Mouse (Mus musculus): Measurements from ENCODE around the gene Col12a1. TPM values are rescaled to one million over a fixed set of nuclear protein-coding genes. Genes with fewer than 3 reads are reported as not detected.

Col12a1 gene
- polyA plus RNA-seq, 1 experiment from 2014 or later, result 31.0 TPM

GRCm38 (mm10) chr9:79617336-79617735 lies 101.3 kb downstream of the Col12a1 start:
- H3K4me1 ChIP-seq (replicated peaks; ENCODE audit: control insufficient read depth, insufficient read depth), result no peaks in the 10 kb centered on the region
- H3K9ac ChIP-seq (ENCODE audit: low read length), result no peak overlapping the region
- 13% methylated on average over 3 of the region's 3 CpGs for WGBS
- TF ChIP-seq CTCF (IDR thresholded peaks at IDR 0.05; ENCODE audit: low read depth) (no peak), EP300 (optimal IDR thresholded peaks at IDR 0.05) (no peak)
- H3K4me3 ChIP-seq (ENCODE audit: low read depth, low read length), result no peak overlapping the region
- H3K36me3 ChIP-seq (ENCODE audit: control insufficient read depth, insufficient read depth, low read length), result no peaks in the 10 kb centered on the region
- no peaks in the 10 kb centered on the region for H3K27me3 ChIP-seq (ENCODE audit: control insufficient read depth, insufficient read depth, low read length)
- H3K4me2 ChIP-seq (replicated peaks; ENCODE audit: low read depth), result no peak overlapping the region
- ATAC-seq (ENCODE audit: low FRiP score, low TSS enrichment) (peak; percentile 47; the same call in 1 of the 2 replicates), DNase-seq (ENCODE audit: low spot score) (no peak)
- no peaks in the 10 kb centered on the region for H3K9me3 ChIP-seq (ENCODE audit: control insufficient read depth, low read length)
- no peak overlapping the region for H3K27ac ChIP-seq (replicated peaks)

GRCm38 (mm10) chr9:79616040-79616439 lies 102.6 kb downstream of the Col12a1 start:
- ATAC-seq (ENCODE audit: low FRiP score, low TSS enrichment) (no peak), DNase-seq (ENCODE audit: low spot score) (no peak)
- 83% methylated on average over 5 of the region's 5 CpGs for WGBS
- H3K27ac ChIP-seq (replicated peaks), result no peak overlapping the region
- H3K4me2 ChIP-seq (replicated peaks; ENCODE audit: low read depth), result no peak overlapping the region
- no peaks in the 10 kb centered on the region for H3K36me3 ChIP-seq (ENCODE audit: control insufficient read depth, insufficient read depth, low read length)
- H3K4me1 ChIP-seq (replicated peaks; ENCODE audit: control insufficient read depth, insufficient read depth), result no peaks in the 10 kb centered on the region
- H3K4me3 ChIP-seq (ENCODE audit: low read depth, low read length), result no peak overlapping the region
- H3K9ac ChIP-seq (ENCODE audit: low read length), result no peak overlapping the region
- no peaks in the 10 kb centered on the region for H3K9me3 ChIP-seq (ENCODE audit: control insufficient read depth, low read length)
- no peaks in the 10 kb centered on the region for H3K27me3 ChIP-seq (ENCODE audit: control insufficient read depth, insufficient read depth, low read length)
- TF ChIP-seq CTCF (IDR thresholded peaks at IDR 0.05; ENCODE audit: low read depth), result no peak
- no peak for TF ChIP-seq EP300 (optimal IDR thresholded peaks at IDR 0.05)

GRCm38 (mm10) chr9:79610286-79610685 lies 108.3 kb downstream of the Col12a1 start:
- TF ChIP-seq EP300 (optimal IDR thresholded peaks at IDR 0.05) (no peak), CTCF (IDR thresholded peaks at IDR 0.05; ENCODE audit: low read depth) (no peak)
- Histone ChIP-seq H3K27me3 (ENCODE audit: control insufficient read depth, insufficient read depth, low read length) (no peaks in the 10 kb centered on the region), H3K4me2 (replicated peaks; ENCODE audit: low read depth) (no peak overlapping the region), H3K9me3 (ENCODE audit: control insufficient read depth, low read length) (no peaks in the 10 kb centered on the region), H3K9ac (ENCODE audit: low read length) (no peak overlapping the region), H3K27ac (replicated peaks) (no peak overlapping the region), H3K4me1 (replicated peaks; ENCODE audit: control insufficient read depth, insufficient read depth) (no peaks in the 10 kb centered on the region), H3K36me3 (ENCODE audit: control insufficient read depth, insufficient read depth, low read length) (no peaks in the 10 kb centered on the region), H3K4me3 (ENCODE audit: low read depth, low read length) (no peak overlapping the region)
- no peak for DNase-seq (ENCODE audit: low spot score)
- ATAC-seq (ENCODE audit: low FRiP score, low TSS enrichment), result no peak
- 67% methylated on average over 6 of the region's 6 CpGs for WGBS

- TF ChIP-seq CTCF (IDR thresholded peaks at IDR 0.05; ENCODE audit: low read depth), result no peak
- TF ChIP-seq EP300 (optimal IDR thresholded peaks at IDR 0.05), result no peak
- no peak overlapping the region for H3K4me3 ChIP-seq (ENCODE audit: low read depth, low read length)
- H3K36me3 ChIP-seq (ENCODE audit: control insufficient read depth, insufficient read depth, low read length), result no peaks in the 10 kb centered on the region
- ATAC-seq (ENCODE audit: low FRiP score, low TSS enrichment) (no peak), DNase-seq (ENCODE audit: low spot score) (no peak)
- no peaks in the 10 kb centered on the region for H3K9me3 ChIP-seq (ENCODE audit: control insufficient read depth, low read length)
- no peaks in the 10 kb centered on the region for H3K27me3 ChIP-seq (ENCODE audit: control insufficient read depth, insufficient read depth, low read length)
- H3K9ac ChIP-seq (ENCODE audit: low read length), result no peak overlapping the region
- H3K4me2 ChIP-seq (replicated peaks; ENCODE audit: low read depth), result no peak overlapping the region
- 89% methylated on average over 4 of the region's 4 CpGs for WGBS
- H3K27ac ChIP-seq (replicated peaks), result no peak overlapping the region
- no peaks in the 10 kb centered on the region for H3K4me1 ChIP-seq (replicated peaks; ENCODE audit: control insufficient read depth, insufficient read depth)
Measured at GRCm38 (mm10) chr9:79609661-79610060, 109.0 kb downstream of the Col12a1 start.

- Histone ChIP-seq H3K9me3 (ENCODE audit: control insufficient read depth, low read length) (no peaks in the 10 kb centered on the region), H3K4me2 (replicated peaks; ENCODE audit: low read depth) (no peak overlapping the region), H3K9ac (ENCODE audit: low read length) (no peak overlapping the region), H3K27ac (replicated peaks) (no peak overlapping the region), H3K36me3 (ENCODE audit: control insufficient read depth, insufficient read depth, low read length) (no peaks in the 10 kb centered on the region), H3K27me3 (ENCODE audit: control insufficient read depth, insufficient read depth, low read length) (no peaks in the 10 kb centered on the region), H3K4me1 (replicated peaks; ENCODE audit: control insufficient read depth, insufficient read depth) (no peaks in the 10 kb centered on the region), H3K4me3 (ENCODE audit: low read depth, low read length) (no peak overlapping the region)
- DNase-seq (ENCODE audit: low spot score) (no peak), ATAC-seq (ENCODE audit: low FRiP score, low TSS enrichment) (no peak)
- 32% methylated on average over 1 of the region's 1 CpGs for WGBS
- TF ChIP-seq EP300 (optimal IDR thresholded peaks at IDR 0.05) (no peak), CTCF (IDR thresholded peaks at IDR 0.05; ENCODE audit: low read depth) (no peak)
Measured at GRCm38 (mm10) chr9:79608795-79609194, 109.8 kb downstream of the Col12a1 start.

- 25% methylated on average over 4 of the region's 4 CpGs for WGBS
- Histone ChIP-seq H3K27me3 (ENCODE audit: control insufficient read depth, insufficient read depth, low read length) (no peaks in the 10 kb centered on the region), H3K4me3 (ENCODE audit: low read depth, low read length) (no peak overlapping the region), H3K9ac (ENCODE audit: low read length) (no peak overlapping the region), H3K9me3 (ENCODE audit: control insufficient read depth, low read length) (no peaks in the 10 kb centered on the region), H3K4me1 (replicated peaks; ENCODE audit: control insufficient read depth, insufficient read depth) (no peaks in the 10 kb centered on the region), H3K27ac (replicated peaks) (0 out of 2 replicates have a peak overlapping the region, but pooled peaks have one; percentile 1), H3K36me3 (ENCODE audit: control insufficient read depth, insufficient read depth, low read length) (no peaks in the 10 kb centered on the region), H3K4me2 (replicated peaks; ENCODE audit: low read depth) (no peak overlapping the region)
- ATAC-seq (ENCODE audit: low FRiP score, low TSS enrichment) (no peak), DNase-seq (ENCODE audit: low spot score) (no peak)
- no peak for TF ChIP-seq EP300 (optimal IDR thresholded peaks at IDR 0.05)
- peak; percentile 57 for TF ChIP-seq CTCF (IDR thresholded peaks at IDR 0.05; ENCODE audit: low read depth)
Measured at GRCm38 (mm10) chr9:79608062-79608531, 110.5 kb downstream of the Col12a1 start.
